Mouse (Mus musculus) midbrain, postnatal 0 days (tissue): ENCODE measurements around the gene Hes7. TPM values are rescaled to one million over a fixed set of nuclear protein-coding genes. Genes with fewer than 3 reads are reported as not detected.

Source experiments
- ATAC-seq: fragments of 200-750 bp; cut with Nextera tagmentation; 2 replicates; pipeline ENCODE4 v1.8.0; 2017; ENCODE audit warnings: moderate number of reproducible peaks, mild to moderate bottlenecking, moderate TSS enrichment, moderate library complexity; ENCODE audit not compliant: low FRiP score
- DNase-seq: peaks from one replicate; pipeline ENCODE4 v3.0.0-alpha.2; 2015; ENCODE audit warnings: low spot score
- H3K27ac ChIP-seq: fragments of 300-500 bp; sonication (generic); 2 replicates; pipeline ENCODE4 v1.5.1; 2014; ENCODE audit warnings: low read depth, mild to moderate bottlenecking, low read length, mixed read lengths
- H3K27me3 ChIP-seq: fragments of 300-500 bp; sonication (generic); 2 replicates; pipeline ENCODE4 v1.6.1; 2014; ENCODE audit warnings: low read length, control low read depth, mixed read lengths; ENCODE audit not compliant: insufficient read depth
- H3K36me3 ChIP-seq: fragments of 300-500 bp; sonication (generic); 2 replicates; pipeline ENCODE4 v1.6.1; 2014; ENCODE audit warnings: low read length, control low read depth, mixed read lengths; ENCODE audit not compliant: insufficient read depth
- H3K4me1 ChIP-seq: fragments of 300-500 bp; sonication (generic); 2 replicates; pipeline ENCODE4 v1.6.1; 2014; ENCODE audit warnings: mild to moderate bottlenecking, control low read depth, antibody characterized with exemption, low read length, mixed read lengths; ENCODE audit not compliant: insufficient read depth
- H3K4me2 ChIP-seq: fragments of 300-500 bp; sonication (generic); 2 replicates; pipeline ENCODE4 v1.6.1; 2014; ENCODE audit warnings: low read depth, mild to moderate bottlenecking, low read length, mixed read lengths; ENCODE audit not compliant: poor library complexity, severe bottlenecking
- H3K4me3 ChIP-seq: fragments of 300-500 bp; sonication (generic); 2 replicates; pipeline ENCODE4 v1.5.1; 2014; ENCODE audit warnings: low read depth, mild to moderate bottlenecking, low read length, moderate library complexity
- H3K9ac ChIP-seq: fragments of 300-500 bp; sonication (generic); replicated peaks from 2 replicates; pipeline ENCODE4 v1.6.1; 2014; ENCODE audit warnings: mild to moderate bottlenecking, low read length, moderate library complexity, mixed read lengths; ENCODE audit not compliant: poor library complexity, severe bottlenecking
- H3K9me3 ChIP-seq: fragments of 300-500 bp; sonication (generic); 2 replicates; pipeline ENCODE4 v1.6.1; 2016; ENCODE audit warnings: low read length, control low read depth
- CTCF ChIP-seq: IDR thresholded peaks from 2 replicates; pipeline ENCODE4 v1.5.1; 2016; ENCODE audit warnings: antibody characterized with exemption, mild to moderate bottlenecking
- WGBS: fragments of 180-500 bp; shearing (Covaris S2); extraction: QIAGEN DNeasy Blood & Tissue Kit; methylation state at CpG from one replicate; pipeline ENCODE4 v1.1.7; 2014; 5-methylcytosine and 5-hydroxymethylcytosine counted together
- polyA plus RNA-seq: library from polyadenylated mRNA; unstranded; fragments of >200 nt; fragmentation: Nextera tagmentation; extraction: Ambion mirVana; gene quantifications from 2 replicates; pipeline ENCODE4 v1.2.1, GENCODE M21; 2015
- total RNA-seq: library from RNA; depleted of rRNA; stranded (reverse); fragments of >200 nt; gene quantifications from 2 replicates; pipeline ENCODE4 v1.2.3, GENCODE M21; 2014; rRNA removed

Hes7 gene
- total RNA-seq (1.2 and 2.1 TPM in 2 replicates), polyA plus RNA-seq (1.7 and 2.0 TPM in 2 replicates)

GRCm38 (mm10) chr11:69120221-69121000 lies at the start of gene Hes7:
Hes7 (plus strand) TSS chr11:69120404.
- DNase-seq (no peak), ATAC-seq (no peak)
- Histone ChIP-seq H3K4me2 (peak within 1 kb of the TSS; percentile 98), H3K9ac (peak within 1 kb of the TSS; percentile 24; the same call in 1 of the 2 replicates), H3K27ac (no peak within 1 kb of the TSS), H3K36me3 (no peaks in the 10 kb centered on the region), H3K4me3 (peak within 1 kb of the TSS; percentile 85), H3K4me1 (peaks cover 21% of the 10 kb centered on the region), H3K9me3 (no peaks in the 10 kb centered on the region), H3K27me3 (peaks cover 4% of the 10 kb centered on the region; the same call in 1 of the 2 replicates)
- 4% methylated on average over 27 of the region's 27 CpGs for WGBS
- no peak for TF ChIP-seq CTCF

- DNase-seq (peak; percentile 97), ATAC-seq (peak; percentile 88)
- H3K9me3 ChIP-seq, result no peaks in the 10 kb centered on the region
- H3K27me3 ChIP-seq, result no peaks in the 10 kb centered on the region
- H3K9ac ChIP-seq, result peak within 1 kb of the TSS; percentile 59
- 0% methylated on average over 46 of the region's 47 CpGs for WGBS
- peak; percentile 34 for TF ChIP-seq CTCF
- peak within 1 kb of the TSS; percentile 68 for H3K27ac ChIP-seq
- H3K4me1 ChIP-seq, result peaks cover 12% of the 10 kb centered on the region; the same call in 1 of the 2 replicates
- peak within 1 kb of the TSS; percentile 48 for H3K4me3 ChIP-seq
- peak within 1 kb of the TSS; percentile 73 for H3K4me2 ChIP-seq
- H3K36me3 ChIP-seq, result no peaks in the 10 kb centered on the region
Observed at GRCm38 (mm10) chr11:69070590-69071222, 49.5 kb upstream of the Hes7 start, which contains the start of gene Tmem107. Tmem107 (plus strand) TSS chr11:69070806.

GRCm38 (mm10) chr11:69071262-69071661 lies 48.9 kb upstream of the Hes7 start:
- Histone ChIP-seq H3K36me3 (no peaks in the 10 kb centered on the region), H3K9me3 (no peaks in the 10 kb centered on the region), H3K4me3 (peak overlapping the region; percentile 48), H3K4me2 (peak overlapping the region; percentile 73), H3K27ac (peak overlapping the region; percentile 68), H3K4me1 (peaks cover 12% of the 10 kb centered on the region; the same call in 1 of the 2 replicates), H3K9ac (peak overlapping the region; percentile 59), H3K27me3 (no peaks in the 10 kb centered on the region)
- 23% methylated on average over 9 of the region's 9 CpGs for WGBS
- TF ChIP-seq CTCF, result no peak
- no peak for ATAC-seq
- DNase-seq, result no peak

- H3K36me3 ChIP-seq, result no peaks in the 10 kb centered on the region
- H3K9me3 ChIP-seq, result no peaks in the 10 kb centered on the region
- no peak for TF ChIP-seq CTCF
- H3K9ac ChIP-seq, result peak overlapping the region; percentile 25; the same call in 1 of the 2 replicates
- no peak for DNase-seq
- no peak for ATAC-seq
- peak overlapping the region; percentile 54 for H3K4me2 ChIP-seq
- peak overlapping the region; percentile 27; the same call in 1 of the 2 replicates for H3K4me3 ChIP-seq
- H3K27me3 ChIP-seq, result no peaks in the 10 kb centered on the region
- WGBS, result 89% methylated on average over 11 of the region's 11 CpGs
- H3K27ac ChIP-seq, result peak overlapping the region; percentile 93
- peaks cover 9% of the 10 kb centered on the region; the same call in 1 of the 2 replicates for H3K4me1 ChIP-seq
Observed at GRCm38 (mm10) chr11:69072234-69072633, 48.0 kb upstream of the Hes7 start.

GRCm38 (mm10) chr11:69072666-69073064 lies 47.5 kb upstream of the Hes7 start:
- Histone ChIP-seq H3K36me3 (no peaks in the 10 kb centered on the region), H3K9ac (peak overlapping the region; percentile 25; the same call in 1 of the 2 replicates), H3K4me2 (peak overlapping the region; percentile 54), H3K27ac (peak overlapping the region; percentile 93), H3K9me3 (no peaks in the 10 kb centered on the region), H3K27me3 (no peaks in the 10 kb centered on the region), H3K4me3 (peak overlapping the region; percentile 27), H3K4me1 (peaks cover 9% of the 10 kb centered on the region; the same call in 1 of the 2 replicates)
- ATAC-seq (no peak), DNase-seq (no peak)
- TF ChIP-seq CTCF, result no peak
- 5% methylated on average over 9 of the region's 9 CpGs for WGBS
